ENCODE assay signal across 22 mouse cellular contexts in the genomic region with DNA sequence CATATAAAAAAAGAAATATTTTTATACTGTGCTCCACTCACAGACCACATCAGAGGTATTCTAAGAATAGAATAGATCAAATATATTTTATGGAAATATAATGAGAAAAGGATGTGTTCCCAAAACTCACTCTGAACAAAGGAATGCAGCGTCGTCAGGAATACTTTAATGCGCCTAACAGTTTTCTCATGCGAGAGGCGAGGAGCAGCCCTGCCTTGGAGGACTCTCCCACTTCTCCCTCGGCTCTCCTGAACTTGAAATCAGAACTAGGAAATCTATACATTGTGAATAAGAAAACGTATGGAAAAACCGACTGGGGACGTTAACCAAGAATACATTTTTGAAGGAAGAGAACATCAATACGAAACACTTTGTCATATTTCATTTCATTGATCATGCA.
DNase-seq lines count a peak whose midpoint lies in the region; ATAC-seq and TF ChIP-seq lines count a peak whose summit lies in the region.
"Had no signal": no experiment of that assay in that cellular context is flagged by ENCODE, and none has a peak within 500 bp of the region (broad histone marks: within the 10 kb centered on the region; RNA-seq: fewer than 3 reads in every experiment).

No protein-coding gene starts in this region.

- no peak for TF ChIP-seq POLR2A in limb, embryonic 14.5 days (IDR thresholded peaks at IDR 0.05; ENCODE audit: borderline replicate concordance, extremely low read depth, insufficient read depth, insufficient read length)

- ATAC-seq in embryonic facial prominence, embryonic 11.5 days (replicated peaks; ENCODE audit: insufficient number of reproducible peaks, low FRiP score, low TSS enrichment, low read depth), result no peak
- ATAC-seq in limb, embryonic 13.5 days (ENCODE audit: low FRiP score, low read depth), result peak; percentile 32; the same call in 1 of the 2 replicates
- peak; percentile 37 for ATAC-seq in limb, embryonic 14.5 days (ENCODE audit: low FRiP score, low read depth)
- ATAC-seq: CD4-positive, CD25-positive, alpha-beta regulatory T cell, adult 4 months; forebrain, embryonic 14.5 days; intestine, embryonic 15.5 days had no signal

- 70% methylated on average over 10 of the region's 10 CpGs for WGBS in embryonic facial prominence, embryonic 11.5 days
- 75% methylated on average over 10 of the region's 10 CpGs for WGBS in embryonic facial prominence, embryonic 10.5 days
- 66% methylated on average over 10 of the region's 10 CpGs for WGBS in limb, embryonic 13.5 days
- 85% methylated on average over 10 of the region's 10 CpGs for WGBS in limb, embryonic 10.5 days
- WGBS in limb, embryonic 14.5 days, result 55% methylated on average over 10 of the region's 10 CpGs

- H3K27me3 ChIP-seq in embryonic facial prominence, embryonic 11.5 days (ENCODE audit: control insufficient read depth, insufficient read depth, low read length), result no peaks in the 10 kb centered on the region
- H3K27me3 ChIP-seq in embryonic facial prominence, embryonic 10.5 days (replicated peaks; ENCODE audit: low read depth, poor library complexity, severe bottlenecking), result no peaks in the 10 kb centered on the region
- no peaks in the 10 kb centered on the region for H3K27me3 ChIP-seq in limb, embryonic 13.5 days
- H3K27me3 ChIP-seq in limb, embryonic 10.5 days (ENCODE audit: low read depth, poor library complexity, severe bottlenecking), result no peaks in the 10 kb centered on the region
- H3K27me3 ChIP-seq in limb, embryonic 14.5 days (ENCODE audit: control insufficient read depth, insufficient read depth, low read length), result no peaks in the 10 kb centered on the region
- H3K27me3 ChIP-seq: heart, embryonic 12.5 days; intestine, embryonic 15.5 days had no signal

- peak; percentile 20 for DNase-seq in embryonic facial prominence, embryonic 11.5 days (ENCODE audit: low spot score)
- no peak for DNase-seq in embryonic facial prominence, embryonic 10.5 days (ENCODE audit: low spot score)
- DNase-seq in limb, embryonic 10.5 days (ENCODE audit: low spot score), result no peak
- peak; percentile 45 for DNase-seq in limb, embryonic 14.5 days (ENCODE audit: low spot score)
- no peak for DNase-seq in heart, adult 11 months
- DNase-seq in adrenal gland, adult 18-20 months (ENCODE audit: low spot score in 2 of 2), result no peak
- DNase-seq: adrenal gland, postnatal 14 days; B cell, adult 2 months; cerebellum, adult 18-20 months; cerebellum, adult 9-11 months; cerebellum, postnatal 36 days; gastrocnemius, postnatal 14 days had no signal

- no peak overlapping the region for H3K9ac ChIP-seq in embryonic facial prominence, embryonic 11.5 days (replicated peaks; ENCODE audit: low read length)
- H3K9ac ChIP-seq in limb, embryonic 13.5 days, result no peak overlapping the region
- H3K9ac ChIP-seq in limb, embryonic 14.5 days (ENCODE audit: low read depth, low read length, severe bottlenecking), result no peak overlapping the region
- H3K9ac ChIP-seq: heart, embryonic 12.5 days; hindbrain, embryonic 14.5 days; intestine, embryonic 15.5 days had no signal

- no peaks in the 10 kb centered on the region for H3K4me1 ChIP-seq in embryonic facial prominence, embryonic 11.5 days (ENCODE audit: control insufficient read depth, insufficient read depth, low read length)
- no peaks in the 10 kb centered on the region for H3K4me1 ChIP-seq in embryonic facial prominence, embryonic 10.5 days
- H3K4me1 ChIP-seq in limb, embryonic 13.5 days, result no peaks in the 10 kb centered on the region
- H3K4me1 ChIP-seq in limb, embryonic 10.5 days, result no peaks in the 10 kb centered on the region
- H3K4me1 ChIP-seq in limb, embryonic 14.5 days (ENCODE audit: control insufficient read depth, insufficient read depth, low read length), result 0 out of 2 replicates have a peak, but pooled peaks cover 2% of the 10 kb centered on the region
- H3K4me1 ChIP-seq: heart, embryonic 12.5 days; hindbrain, embryonic 10.5 days; intestine, embryonic 15.5 days had no signal

- no peak overlapping the region for H3K27ac ChIP-seq in embryonic facial prominence, embryonic 11.5 days (replicated peaks; ENCODE audit: low read depth, low read length)
- H3K27ac ChIP-seq in embryonic facial prominence, embryonic 10.5 days (replicated peaks), result no peak overlapping the region
- H3K27ac ChIP-seq in limb, embryonic 13.5 days, result no peak overlapping the region
- H3K27ac ChIP-seq in limb, embryonic 10.5 days, result no peak overlapping the region
- no peak overlapping the region for H3K27ac ChIP-seq in limb, embryonic 14.5 days (replicated peaks; ENCODE audit: low read depth, low read length)
- H3K27ac ChIP-seq: forebrain, embryonic 10.5 days; hindbrain, embryonic 10.5 days; hindbrain, embryonic 14.5 days; intestine, embryonic 15.5 days had no signal

- no peaks in the 10 kb centered on the region for H3K36me3 ChIP-seq in embryonic facial prominence, embryonic 11.5 days (replicated peaks; ENCODE audit: control insufficient read depth, insufficient read depth, low read depth, low read length)
- H3K36me3 ChIP-seq in embryonic facial prominence, embryonic 10.5 days (replicated peaks), result no peaks in the 10 kb centered on the region
- H3K36me3 ChIP-seq in limb, embryonic 13.5 days, result no peaks in the 10 kb centered on the region
- no peaks in the 10 kb centered on the region for H3K36me3 ChIP-seq in limb, embryonic 10.5 days
- no peaks in the 10 kb centered on the region for H3K36me3 ChIP-seq in limb, embryonic 14.5 days (ENCODE audit: control insufficient read depth, insufficient read depth, low read length)
- H3K36me3 ChIP-seq: forebrain, embryonic 10.5 days; G1E; heart, embryonic 12.5 days; hindbrain, embryonic 10.5 days; intestine, embryonic 15.5 days had no signal

- no peaks in the 10 kb centered on the region for H3K9me3 ChIP-seq in embryonic facial prominence, embryonic 11.5 days (replicated peaks; ENCODE audit: control insufficient read depth, low read length)
- no peaks in the 10 kb centered on the region for H3K9me3 ChIP-seq in embryonic facial prominence, embryonic 10.5 days
- H3K9me3 ChIP-seq in limb, embryonic 13.5 days, result no peaks in the 10 kb centered on the region
- H3K9me3 ChIP-seq in limb, embryonic 10.5 days (replicated peaks), result no peaks in the 10 kb centered on the region
- H3K9me3 ChIP-seq in limb, embryonic 14.5 days (ENCODE audit: control insufficient read depth, low read length), result no peaks in the 10 kb centered on the region
- H3K9me3 ChIP-seq: forebrain, embryonic 10.5 days; G1E; heart, embryonic 12.5 days; hindbrain, embryonic 10.5 days; intestine, embryonic 15.5 days had no signal

- H3K4me2 ChIP-seq in embryonic facial prominence, embryonic 11.5 days (ENCODE audit: low read depth, low read length), result no peak overlapping the region
- no peak overlapping the region for H3K4me2 ChIP-seq in limb, embryonic 13.5 days (replicated peaks)
- H3K4me2 ChIP-seq in limb, embryonic 14.5 days (replicated peaks; ENCODE audit: low read depth, low read length, severe bottlenecking), result no peak overlapping the region
- H3K4me2 ChIP-seq: heart, embryonic 12.5 days; hindbrain, embryonic 14.5 days; intestine, embryonic 15.5 days had no signal

- H3K4me3 ChIP-seq in embryonic facial prominence, embryonic 11.5 days (ENCODE audit: low read depth, low read length), result no peak overlapping the region
- no peak overlapping the region for H3K4me3 ChIP-seq in embryonic facial prominence, embryonic 10.5 days
- H3K4me3 ChIP-seq in limb, embryonic 13.5 days, result no peak overlapping the region
- H3K4me3 ChIP-seq in limb, embryonic 10.5 days, result no peak overlapping the region
- no peak overlapping the region for H3K4me3 ChIP-seq in limb, embryonic 14.5 days (replicated peaks; ENCODE audit: low read length)
- H3K4me3 ChIP-seq: erythroblast, embryonic 14.5 days; forebrain, embryonic 10.5 days; heart, embryonic 12.5 days; hindbrain, embryonic 10.5 days; intestine, embryonic 15.5 days had no signal

Comparison
In these comparisons a context has a peak if more than half of its experiments do, and no peak if none do; other contexts are left out.
1. DNase-seq: peak in embryonic facial prominence, embryonic 11.5 days (single experiment) and limb, embryonic 14.5 days (single experiment); none in embryonic facial prominence, embryonic 10.5 days (single experiment), limb, embryonic 10.5 days (single experiment), heart, adult 11 months (single experiment) and adrenal gland, adult 18-20 months (0 of 2).